Mouse (Mus musculus) bone marrow macrophage, adult 2 months (primary cell): ENCODE results near the gene Rnf10.

ENCODE experiments used
- CTCF ChIP-seq: IDR thresholded peaks from 2 replicates; pipeline ENCODE4 v1.5.1; 2012; ENCODE audit warnings: low read depth, mild to moderate bottlenecking, low read length, moderate library complexity
- POLR2A ChIP-seq: IDR thresholded peaks from 2 replicates; pipeline ENCODE4 v1.6.1; 2012; ENCODE audit warnings: mild to moderate bottlenecking, low read depth, low read length, borderline replicate concordance

DNA sequence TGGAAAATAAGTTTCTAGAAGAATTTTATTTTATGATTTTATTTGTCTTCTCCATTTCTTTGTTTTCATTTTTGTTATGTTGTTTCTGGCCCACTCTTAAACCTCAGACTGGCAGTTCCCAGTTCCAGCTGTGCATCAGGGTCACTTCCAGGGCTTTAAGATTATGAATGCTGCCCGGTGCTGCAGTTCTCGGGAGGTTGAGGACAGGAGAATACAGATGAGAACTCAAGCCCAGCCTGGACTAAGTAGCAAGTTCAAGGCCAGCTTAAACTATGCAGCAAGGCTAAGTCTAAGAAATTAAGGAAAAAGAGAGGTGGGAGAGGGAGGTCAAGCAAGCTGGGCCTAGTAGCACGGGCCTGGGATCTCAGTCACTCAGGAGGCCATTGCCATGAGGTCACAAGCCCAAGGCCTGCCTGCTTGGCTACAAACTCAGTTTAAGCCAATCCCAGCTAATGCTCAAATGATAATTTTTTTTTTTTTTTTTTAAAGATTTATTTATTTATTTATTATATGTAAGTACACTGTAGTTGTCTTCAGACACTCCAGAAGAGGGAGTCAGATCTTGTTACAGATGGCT, 5.1 kb downstream of the Rnf10 start:
- TF ChIP-seq CTCF (no peak), POLR2A (no peak)
